Mouse (Mus musculus) stomach, postnatal 0 days (tissue): ENCODE measurements at regions not wholly inside any gene's neighbourhood (a gene's known extent, or its start where the extent isn't known, plus 50 kb on each side); places are given as distances from the start of the nearest gene placed in this dataset.

ENCODE experiments used
- ATAC-seq: fragments of 200-750 bp; cut with Nextera tagmentation; 2 replicates; pipeline ENCODE4 v1.8.0; 2017; ENCODE audit not compliant: low FRiP score, low TSS enrichment
- DNase-seq: peaks from one replicate; pipeline ENCODE4 v3.0.0-alpha.2; 2016; ENCODE audit warnings: low spot score
- H3K27ac ChIP-seq: fragments of 300-500 bp; sonication (generic); replicated peaks from 2 replicates; pipeline ENCODE4 v1.5.1; 2014; ENCODE audit warnings: mild to moderate bottlenecking, control low read depth
- H3K27me3 ChIP-seq: fragments of 300-500 bp; sonication (generic); 2 replicates; pipeline ENCODE4 v1.6.1; 2014; ENCODE audit warnings: low read length; ENCODE audit not compliant: control insufficient read depth, insufficient read depth
- H3K36me3 ChIP-seq: fragments of 300-500 bp; sonication (generic); 2 replicates; pipeline ENCODE4 v1.6.1; 2014; ENCODE audit warnings: low read length, mixed read lengths; ENCODE audit not compliant: control insufficient read depth, insufficient read depth
- H3K4me1 ChIP-seq: fragments of 300-500 bp; sonication (generic); replicated peaks from 2 replicates; pipeline ENCODE4 v1.6.1; 2014; ENCODE audit warnings: antibody characterized with exemption; ENCODE audit not compliant: control insufficient read depth, insufficient read depth
- H3K4me2 ChIP-seq: fragments of 300-500 bp; sonication (generic); replicated peaks from 2 replicates; pipeline ENCODE4 v1.6.1; 2014; ENCODE audit warnings: low read depth, mild to moderate bottlenecking, control low read depth, moderate library complexity
- H3K4me3 ChIP-seq: fragments of 300-500 bp; sonication (generic); 2 replicates; pipeline ENCODE4 v1.5.1; 2014; ENCODE audit warnings: low read depth, low read length, control low read depth
- H3K9ac ChIP-seq: fragments of 300-500 bp; sonication (generic); 2 replicates; pipeline ENCODE4 v1.6.1; 2014; ENCODE audit warnings: mild to moderate bottlenecking, low read length, control low read depth, mixed read lengths
- H3K9me3 ChIP-seq: fragments of 300-500 bp; sonication (generic); 2 replicates; pipeline ENCODE4 v1.6.1; 2016; ENCODE audit warnings: low read length; ENCODE audit not compliant: control insufficient read depth
- CTCF ChIP-seq: IDR thresholded peaks from 2 replicates; pipeline ENCODE4 v1.5.1; 2016; ENCODE audit warnings: antibody characterized with exemption, low read depth, mild to moderate bottlenecking, moderate library complexity
- EP300 ChIP-seq: optimal IDR thresholded peaks from 2 replicates; pipeline ENCODE3; 2016; ENCODE audit warnings: antibody characterized with exemption
- WGBS: fragments of 180-500 bp; shearing (Covaris S2); extraction: QIAGEN DNeasy Blood & Tissue Kit; methylation state at CpG from one replicate; pipeline ENCODE4 v1.1.7; 2014; 5-methylcytosine and 5-hydroxymethylcytosine counted together

DNA sequence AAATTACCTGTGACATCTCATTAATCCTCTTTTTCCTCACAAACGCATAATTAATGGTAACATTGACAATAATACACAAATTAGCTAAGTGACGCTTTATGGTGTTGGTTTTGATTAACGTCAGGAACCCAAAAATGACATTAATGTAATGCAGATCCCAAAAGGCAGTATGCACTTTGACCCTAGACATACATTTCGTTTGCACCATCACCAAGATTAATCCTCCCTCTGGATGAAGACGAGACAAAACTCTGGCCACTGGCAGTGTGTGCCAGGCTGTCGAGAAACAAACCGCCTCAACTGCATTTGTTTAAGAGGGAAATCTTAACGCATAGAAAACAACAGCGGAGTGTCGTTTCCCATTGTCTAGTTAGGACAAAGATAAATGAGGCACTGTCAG lies 72.0 kb upstream of the BC052040 start:
- no peaks in the 10 kb centered on the region for H3K9me3 ChIP-seq
- DNase-seq (no peak), ATAC-seq (no peak)
- no peaks in the 10 kb centered on the region for H3K27me3 ChIP-seq
- no peaks in the 10 kb centered on the region; the same call in 1 of the 2 replicates for H3K4me1 ChIP-seq
- H3K4me2 ChIP-seq = no peak overlapping the region
- no peak overlapping the region for H3K9ac ChIP-seq
- no peak overlapping the region for H3K4me3 ChIP-seq
- TF ChIP-seq EP300 (no peak), CTCF (no peak)
- H3K36me3 ChIP-seq = no peaks in the 10 kb centered on the region
- WGBS = 56% methylated on average over 10 of the region's 10 CpGs
- H3K27ac ChIP-seq = no peak overlapping the region

DNA sequence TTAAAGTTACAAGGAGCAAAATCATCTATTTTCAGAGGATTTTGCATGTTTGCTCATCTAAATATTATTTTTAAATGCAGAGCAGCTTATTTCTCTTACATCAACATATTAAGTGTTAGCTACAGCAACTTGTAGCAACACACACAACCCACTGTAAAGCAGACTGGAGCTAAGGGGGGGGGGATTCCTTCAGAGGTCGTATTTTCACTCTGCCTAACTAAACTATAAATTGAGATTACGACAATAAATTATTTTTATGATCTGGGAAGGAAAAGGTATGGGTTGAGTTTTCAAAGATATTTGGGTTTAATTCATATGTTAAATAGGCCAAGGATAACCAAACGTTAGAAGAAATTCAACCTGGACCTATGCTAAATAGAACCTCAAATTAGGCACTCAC lies 70.4 kb upstream of the BC052040 start:
- ATAC-seq = no peak
- H3K27me3 ChIP-seq = no peaks in the 10 kb centered on the region
- no peak overlapping the region for H3K27ac ChIP-seq
- no peaks in the 10 kb centered on the region for H3K36me3 ChIP-seq
- WGBS = 66% methylated on average over 3 of the region's 3 CpGs
- no peak overlapping the region for H3K4me3 ChIP-seq
- H3K9ac ChIP-seq = no peak overlapping the region
- H3K9me3 ChIP-seq = no peaks in the 10 kb centered on the region
- TF ChIP-seq CTCF = no peak
- no peak for TF ChIP-seq EP300
- H3K4me2 ChIP-seq = no peak overlapping the region
- no peaks in the 10 kb centered on the region; the same call in 1 of the 2 replicates for H3K4me1 ChIP-seq
- DNase-seq = no peak

DNA sequence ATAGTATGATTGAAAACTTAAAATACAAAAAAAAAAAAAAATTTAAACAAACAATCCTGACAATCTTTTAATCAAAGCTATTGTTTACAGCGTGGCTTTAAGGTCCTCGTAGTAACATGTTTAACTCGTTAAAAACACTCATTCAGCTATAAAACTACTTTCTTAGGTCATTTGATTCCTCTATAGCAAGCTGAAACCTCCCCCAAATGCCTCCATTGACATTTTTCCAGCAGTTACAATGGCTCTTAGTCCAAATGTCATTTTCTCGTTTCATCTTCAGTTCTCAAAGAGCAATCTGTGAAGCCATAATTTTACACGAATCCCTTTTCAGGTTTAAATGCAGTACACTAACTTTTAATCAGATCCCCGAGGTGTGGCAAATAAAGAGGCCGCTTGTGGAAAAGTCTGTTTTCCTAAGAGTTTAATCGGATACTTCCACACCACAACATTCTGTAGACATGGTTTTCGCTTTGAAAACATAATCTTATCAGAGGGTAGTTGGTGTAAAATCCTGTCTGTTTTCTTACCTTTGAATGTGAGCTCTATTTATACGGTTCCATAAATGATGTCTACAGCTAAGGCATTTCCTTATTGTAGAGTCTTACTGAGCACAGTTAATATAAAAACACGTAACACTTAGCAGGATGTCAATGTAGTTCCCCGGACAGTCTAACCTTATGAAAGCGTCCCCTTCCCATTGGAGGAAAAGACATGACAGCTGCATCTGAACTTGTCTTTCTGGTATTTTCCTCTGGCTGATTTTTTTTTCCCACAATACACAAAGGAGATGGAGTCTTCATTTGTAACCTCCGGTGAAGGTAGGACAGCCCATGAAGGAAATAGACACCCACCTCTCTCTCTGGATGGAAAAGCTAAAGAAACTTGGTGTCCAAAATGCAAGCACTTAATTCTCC lies 69.6 kb upstream of the BC052040 start:
- no peaks in the 10 kb centered on the region; the same call in 1 of the 2 replicates for H3K4me1 ChIP-seq
- H3K9ac ChIP-seq = no peak overlapping the region
- DNase-seq (no peak), ATAC-seq (no peak)
- 0 out of 2 replicates have a peak overlapping the region, but pooled peaks have one; percentile 2 for H3K27ac ChIP-seq
- TF ChIP-seq EP300 (no peak), CTCF (no peak)
- peak overlapping the region; percentile 12; the same call in 1 of the 2 replicates for H3K4me2 ChIP-seq
- no peak overlapping the region for H3K4me3 ChIP-seq
- no peaks in the 10 kb centered on the region for H3K27me3 ChIP-seq
- H3K9me3 ChIP-seq = no peaks in the 10 kb centered on the region
- H3K36me3 ChIP-seq = no peaks in the 10 kb centered on the region
- WGBS = 48% methylated on average over 14 of the region's 14 CpGs

DNA sequence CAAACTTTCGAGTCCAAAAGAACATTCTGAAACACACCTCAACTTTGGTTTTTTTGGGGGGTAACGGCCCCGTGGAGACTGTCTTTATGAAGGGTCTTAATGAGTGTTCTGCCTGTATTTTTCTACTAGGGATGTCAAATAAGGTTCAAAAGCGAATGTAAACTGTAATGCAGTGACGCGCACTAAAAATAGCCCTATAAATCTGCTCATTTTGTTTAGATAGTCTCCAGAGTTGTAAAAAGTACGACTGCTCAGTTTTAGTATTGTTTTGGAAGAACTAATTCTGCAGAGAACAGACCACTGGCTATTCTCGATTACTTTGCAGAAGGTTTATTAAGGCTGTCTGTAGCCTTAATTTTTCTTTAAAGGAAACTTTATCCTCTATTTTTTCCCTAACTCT lies 68.6 kb upstream of the BC052040 start:
- Histone ChIP-seq H3K4me1 (no peaks in the 10 kb centered on the region; the same call in 1 of the 2 replicates), H3K27ac (peak overlapping the region; percentile 59; the same call in 1 of the 2 replicates), H3K9me3 (no peaks in the 10 kb centered on the region), H3K36me3 (no peaks in the 10 kb centered on the region), H3K4me3 (no peak overlapping the region), H3K4me2 (no peak overlapping the region; the same call in 1 of the 2 replicates), H3K27me3 (no peaks in the 10 kb centered on the region), H3K9ac (no peak overlapping the region)
- WGBS = 38% methylated on average over 8 of the region's 8 CpGs
- no peak for ATAC-seq
- DNase-seq = no peak
- TF ChIP-seq CTCF (no peak), EP300 (no peak)

DNA sequence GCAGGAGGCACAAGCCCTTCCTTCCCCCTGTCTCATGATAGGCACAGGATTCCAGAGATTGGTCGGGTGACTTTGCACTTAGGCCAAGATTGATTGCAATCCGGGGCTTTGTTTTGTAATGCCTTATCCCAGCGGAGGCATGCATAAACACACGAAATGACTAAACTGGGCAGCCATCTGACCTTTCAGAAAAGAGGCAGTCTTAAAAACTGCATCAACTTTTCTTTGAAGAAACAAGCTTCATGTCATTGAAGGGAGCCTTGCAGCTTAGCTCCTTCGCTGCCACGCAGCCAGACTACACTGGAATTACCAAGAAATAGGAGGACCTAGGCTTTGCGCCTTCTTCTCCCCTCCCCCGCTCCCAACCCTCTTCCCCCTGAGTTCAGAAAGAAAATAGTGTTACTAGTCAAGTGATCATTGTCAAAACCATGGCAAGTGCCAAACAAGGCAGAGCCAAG lies 67.7 kb upstream of the BC052040 start:
- no peak overlapping the region for H3K4me3 ChIP-seq
- no peaks in the 10 kb centered on the region for H3K36me3 ChIP-seq
- peak overlapping the region; percentile 69; the same call in 1 of the 2 replicates for H3K27ac ChIP-seq
- DNase-seq = no peak
- H3K9me3 ChIP-seq = no peaks in the 10 kb centered on the region
- peak overlapping the region; percentile 9; the same call in 1 of the 2 replicates for H3K4me2 ChIP-seq
- H3K4me1 ChIP-seq = no peaks in the 10 kb centered on the region; the same call in 1 of the 2 replicates
- no peak overlapping the region for H3K9ac ChIP-seq
- no peaks in the 10 kb centered on the region for H3K27me3 ChIP-seq
- WGBS = 22% methylated on average over 8 of the region's 8 CpGs
- ATAC-seq = no peak; the same call in 1 of the 2 replicates
- no peak for TF ChIP-seq EP300
- TF ChIP-seq CTCF = no peak
